Mouse (Mus musculus) kidney, embryonic 14.5 days (tissue): ENCODE data around the gene Tbx2. TPM values are rescaled to one million over a fixed set of nuclear protein-coding genes. Genes with fewer than 3 reads are reported as not detected.

Source experiments
- ATAC-seq: fragments of 200-750 bp; cut with Nextera tagmentation; 2 replicates; pipeline ENCODE4 v1.8.0; 2017; ENCODE audit warnings: moderate number of reproducible peaks, mild to moderate bottlenecking, moderate TSS enrichment, moderate library complexity; ENCODE audit not compliant: low FRiP score, low TSS enrichment
- H3K27ac ChIP-seq: fragments of 300-500 bp; sonication (generic); 2 replicates; pipeline ENCODE4 v1.5.1; 2014; ENCODE audit warnings: low read depth, mild to moderate bottlenecking, low read length, moderate library complexity, mixed read lengths
- H3K27me3 ChIP-seq: fragments of 300-500 bp; sonication (generic); 2 replicates; pipeline ENCODE4 v1.6.1; 2014; ENCODE audit warnings: mild to moderate bottlenecking, low read length; ENCODE audit not compliant: control insufficient read depth, insufficient read depth
- H3K36me3 ChIP-seq: fragments of 300-500 bp; sonication (generic); 2 replicates; pipeline ENCODE4 v1.6.1; 2014; ENCODE audit warnings: low read length, mixed read lengths; ENCODE audit not compliant: control insufficient read depth, insufficient read depth
- H3K4me1 ChIP-seq: fragments of 300-500 bp; sonication (generic); 2 replicates; pipeline ENCODE4 v1.6.1; 2014; ENCODE audit warnings: low read length, mixed read lengths; ENCODE audit not compliant: control insufficient read depth, insufficient read depth
- H3K4me2 ChIP-seq: fragments of 300-500 bp; sonication (generic); replicated peaks from 2 replicates; pipeline ENCODE4 v1.6.1; 2014; ENCODE audit warnings: low read depth, mild to moderate bottlenecking, low read length
- H3K4me3 ChIP-seq: fragments of 300-500 bp; sonication (generic); 2 replicates; pipeline ENCODE4 v1.5.1; 2014; ENCODE audit warnings: mild to moderate bottlenecking, low read length
- H3K9ac ChIP-seq: fragments of 300-500 bp; sonication (generic); 2 replicates; pipeline ENCODE4 v1.6.1; 2014; ENCODE audit warnings: low read depth, mild to moderate bottlenecking, low read length, moderate library complexity
- H3K9me3 ChIP-seq: fragments of 300-500 bp; sonication (generic); 2 replicates; pipeline ENCODE4 v1.6.1; 2016; ENCODE audit warnings: low read length; ENCODE audit not compliant: control insufficient read depth
- WGBS: fragments of 180-500 bp; shearing (Covaris S2); extraction: QIAGEN DNeasy Blood & Tissue Kit; methylation state at CpG from one replicate; pipeline ENCODE4 v1.1.7; 2014; 5-methylcytosine and 5-hydroxymethylcytosine counted together
- polyA plus RNA-seq: library from polyadenylated mRNA; unstranded; fragments of >200 nt; fragmentation: Nextera tagmentation; extraction: Ambion mirVana; gene quantifications from 2 replicates; pipeline ENCODE4 v1.2.1, GENCODE M21; 2014

Gene Tbx2
- polyA plus RNA-seq, 1 experiment from 2014 or later = 18.2 TPM

DNA sequence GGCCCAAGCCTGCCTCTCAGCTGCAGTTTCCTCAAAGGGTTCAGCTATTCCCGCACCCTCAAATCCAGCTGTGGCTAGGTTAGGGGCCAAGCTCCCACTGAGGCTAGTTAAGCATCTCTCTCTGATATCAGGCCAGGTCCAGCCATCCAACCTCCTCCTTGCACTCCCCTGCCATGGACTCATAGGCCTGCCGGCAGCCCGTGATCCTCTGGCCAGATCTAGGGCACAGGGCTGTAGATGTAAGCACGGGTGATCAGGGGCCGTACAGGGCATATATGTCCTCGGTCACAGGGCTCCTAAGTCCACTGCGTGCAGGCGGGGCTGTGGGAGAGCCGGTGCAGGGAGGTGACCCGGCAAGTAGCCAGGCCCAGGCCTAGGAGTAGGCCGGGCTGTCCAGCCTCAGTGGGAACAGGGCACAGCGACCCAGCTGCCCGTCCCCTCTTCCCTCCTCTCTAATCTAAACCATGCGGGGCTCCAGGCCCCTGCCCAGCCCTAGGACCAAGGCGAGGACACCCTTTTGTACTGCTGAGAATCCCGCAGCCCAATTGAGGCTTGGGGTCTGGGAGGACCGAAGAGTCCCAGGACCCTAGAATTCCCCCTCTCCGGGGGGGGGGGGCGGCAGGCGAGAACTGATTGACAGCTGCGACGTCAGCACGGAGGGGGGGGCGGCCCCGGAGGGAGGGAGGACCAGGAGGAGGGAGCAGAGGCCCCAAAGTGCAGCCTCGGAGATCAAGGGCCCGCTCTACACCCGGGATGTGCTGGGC lies 53.5 kb downstream of the Tbx2 start, which contains the start of gene Tbx4:
TSS of gene Tbx4 (plus strand) at position 758 of the 764 bp plus-strand sequence.
- ATAC-seq = no peak; the same call in 1 of the 2 replicates
- Histone ChIP-seq H3K9ac (no peak within 1 kb of the TSS), H3K4me1 (no peaks in the 10 kb centered on the region), H3K4me3 (no peak within 1 kb of the TSS), H3K9me3 (no peaks in the 10 kb centered on the region), H3K27ac (no peak within 1 kb of the TSS), H3K27me3 (peaks cover 69% of the 10 kb centered on the region), H3K4me2 (no peak within 1 kb of the TSS), H3K36me3 (no peaks in the 10 kb centered on the region)
- 20% methylated on average over 22 of the region's 28 CpGs for WGBS

DNA sequence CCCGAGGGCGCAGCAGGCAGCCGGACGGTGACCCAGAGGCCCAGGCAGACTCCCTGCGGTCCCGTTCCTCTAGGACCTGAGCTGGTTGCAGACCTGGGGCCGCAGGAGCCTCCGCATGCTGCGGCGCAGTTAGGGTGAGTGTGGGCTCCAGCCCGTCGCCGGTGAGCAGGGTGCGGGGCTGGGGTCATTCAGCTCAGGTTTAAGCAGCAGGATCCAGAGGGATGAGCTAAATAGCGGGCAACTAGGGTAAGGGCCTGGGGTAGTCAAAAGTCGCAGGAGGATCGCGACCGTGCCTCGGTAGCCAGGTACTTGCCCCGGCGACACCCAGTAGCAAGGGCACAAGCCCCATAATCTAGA lies 54.1 kb downstream of the Tbx2 start:
- no peak overlapping the region for H3K4me2 ChIP-seq
- WGBS = 4% methylated on average over 20 of the region's 22 CpGs
- no peaks in the 10 kb centered on the region for H3K4me1 ChIP-seq

DNA sequence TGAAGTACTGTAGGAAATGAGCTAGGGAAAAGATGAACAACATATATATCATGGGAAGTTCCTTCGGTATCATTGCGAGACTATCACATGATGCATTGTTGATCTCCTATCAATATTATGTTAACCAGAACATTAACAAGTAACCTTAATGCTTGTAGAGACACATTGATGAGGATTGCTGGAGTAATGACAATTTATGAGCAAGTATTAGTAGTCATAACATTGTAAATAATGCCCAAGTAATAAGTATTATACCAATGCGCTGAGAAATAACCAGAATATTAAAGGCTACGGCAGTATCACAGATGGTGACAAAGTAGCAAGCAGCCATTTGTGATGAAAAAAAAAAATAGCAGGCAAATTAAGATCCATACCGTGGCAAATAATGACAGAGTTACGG lies 54.9 kb downstream of the Tbx2 start:
- Histone ChIP-seq H3K4me2 (no peak overlapping the region), H3K27me3 (peaks cover 84% of the 10 kb centered on the region), H3K4me1 (no peaks in the 10 kb centered on the region), H3K4me3 (no peak overlapping the region), H3K36me3 (no peaks in the 10 kb centered on the region), H3K27ac (no peak overlapping the region), H3K9me3 (no peaks in the 10 kb centered on the region), H3K9ac (no peak overlapping the region)
- no peak for ATAC-seq
- WGBS = 23% methylated on average over 6 of the region's 6 CpGs

More for the DNA sequence above, 54.1 kb downstream of the Tbx2 start:
- no peak overlapping the region for H3K4me3 ChIP-seq
- no peaks in the 10 kb centered on the region for H3K9me3 ChIP-seq
- no peak for ATAC-seq
- no peak overlapping the region for H3K9ac ChIP-seq
- H3K27ac ChIP-seq = no peak overlapping the region
- no peaks in the 10 kb centered on the region for H3K36me3 ChIP-seq
- peaks cover 75% of the 10 kb centered on the region for H3K27me3 ChIP-seq

DNA sequence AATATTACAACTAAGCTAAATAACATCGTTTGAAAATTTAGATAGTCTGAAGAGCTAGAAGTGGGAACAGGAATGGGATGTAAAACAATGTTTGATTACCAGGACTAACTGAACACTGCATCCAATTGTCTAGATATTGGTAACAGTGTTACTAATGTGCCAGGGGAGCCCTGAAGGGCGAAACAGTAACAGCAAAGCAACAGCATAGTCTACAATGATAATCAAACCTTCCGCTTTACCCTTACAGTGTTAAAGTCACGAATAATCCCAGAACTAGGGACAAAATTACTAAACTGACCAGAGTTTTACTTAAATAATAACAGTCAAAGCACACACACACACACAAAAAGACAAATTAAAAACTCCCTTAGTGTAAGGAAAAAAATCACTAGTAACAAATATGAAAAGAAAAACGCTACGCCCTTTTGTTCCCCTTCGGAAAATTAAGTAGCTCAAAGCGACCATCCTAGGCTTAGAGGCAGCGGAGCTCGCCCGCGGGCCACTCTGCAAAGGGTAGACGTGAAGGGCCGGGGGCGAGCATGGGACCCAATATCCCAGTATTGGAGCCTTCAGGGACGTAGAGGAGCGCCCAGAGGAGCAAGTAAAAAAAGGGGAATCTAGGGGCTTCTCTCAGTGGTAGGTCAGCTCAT lies 55.6 kb downstream of the Tbx2 start:
- ATAC-seq = no peak
- no peaks in the 10 kb centered on the region for H3K4me1 ChIP-seq
- H3K4me2 ChIP-seq = no peak overlapping the region
- H3K36me3 ChIP-seq = no peaks in the 10 kb centered on the region
- H3K4me3 ChIP-seq = no peak overlapping the region; the same call in 1 of the 2 replicates
- H3K9ac ChIP-seq = no peak overlapping the region
- H3K9me3 ChIP-seq = no peaks in the 10 kb centered on the region
- no peak overlapping the region for H3K27ac ChIP-seq
- 3% methylated on average over 17 of the region's 17 CpGs for WGBS
- peaks cover 87% of the 10 kb centered on the region for H3K27me3 ChIP-seq

DNA sequence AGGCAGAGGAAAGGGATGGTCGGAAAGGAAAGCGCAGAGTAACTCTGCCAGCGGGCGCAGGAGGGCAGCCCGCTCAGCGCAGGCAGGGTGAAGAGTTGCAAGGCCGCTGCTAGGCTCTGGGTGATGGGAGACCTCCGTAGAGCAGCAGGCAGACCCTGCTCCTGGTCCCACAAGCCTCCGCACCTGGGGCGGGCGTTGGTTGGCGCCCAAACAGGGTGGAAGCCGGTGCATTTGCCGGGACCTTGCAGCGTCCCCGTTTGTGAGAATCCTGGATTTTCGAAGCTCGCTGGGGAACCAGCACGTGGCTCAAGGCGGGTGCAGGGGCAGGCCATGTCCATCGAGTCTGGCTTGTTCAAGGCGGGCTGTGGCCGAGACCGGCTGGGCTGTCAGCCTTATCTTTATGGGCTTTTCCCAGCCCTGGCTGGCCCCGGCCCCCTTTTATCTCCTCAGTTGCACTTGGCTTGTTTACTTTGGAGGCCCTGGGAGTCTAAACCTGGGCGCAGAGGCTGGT lies 56.2 kb downstream of the Tbx2 start:
- peaks cover 93% of the 10 kb centered on the region for H3K27me3 ChIP-seq
- no peaks in the 10 kb centered on the region for H3K4me1 ChIP-seq
- no peak overlapping the region for H3K27ac ChIP-seq
- H3K4me2 ChIP-seq = 0 out of 2 replicates have a peak overlapping the region, but pooled peaks have one; percentile 1
- no peak overlapping the region for H3K9ac ChIP-seq
- H3K4me3 ChIP-seq = no peak overlapping the region; the same call in 1 of the 2 replicates
- WGBS = 2% methylated on average over 26 of the region's 26 CpGs
- ATAC-seq = peak; percentile 58; the same call in 1 of the 2 replicates
- H3K36me3 ChIP-seq = no peaks in the 10 kb centered on the region
- H3K9me3 ChIP-seq = no peaks in the 10 kb centered on the region

DNA sequence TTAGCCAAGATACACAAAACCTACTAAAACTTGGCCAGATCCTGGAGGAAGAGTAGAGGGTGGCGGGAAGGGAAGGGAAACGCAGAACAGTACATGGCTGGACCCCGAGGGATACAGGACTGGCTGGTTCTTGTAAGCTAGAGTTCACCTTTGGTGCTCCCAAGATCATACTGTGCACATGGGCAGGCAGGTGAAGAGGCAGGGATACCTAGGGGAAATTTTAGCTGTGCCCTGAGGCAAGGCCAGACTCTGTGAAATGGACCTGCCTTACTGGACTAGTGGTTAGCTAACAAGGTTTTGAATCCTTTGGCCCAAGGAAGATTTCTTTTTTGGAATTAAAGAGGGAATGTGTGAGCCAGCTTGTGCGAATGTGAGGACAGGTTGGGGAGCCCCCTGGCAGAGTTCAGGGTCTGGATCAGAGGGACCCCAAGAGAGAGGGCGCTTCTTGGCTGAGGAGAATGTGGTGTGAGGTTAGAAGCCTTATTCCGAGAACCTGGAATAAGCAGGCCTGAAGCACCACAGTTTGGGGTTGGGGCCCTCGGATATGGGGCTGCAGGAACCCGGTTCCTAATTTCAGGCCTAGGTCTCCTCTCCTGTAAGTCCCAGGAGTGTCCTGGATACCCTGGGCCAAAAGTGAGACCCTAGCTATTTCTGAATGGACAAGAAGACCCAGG lies 56.8 kb downstream of the Tbx2 start:
- Histone ChIP-seq H3K36me3 (no peaks in the 10 kb centered on the region), H3K4me3 (no peak overlapping the region), H3K4me1 (no peaks in the 10 kb centered on the region), H3K9ac (no peak overlapping the region), H3K4me2 (no peak overlapping the region), H3K9me3 (no peaks in the 10 kb centered on the region), H3K27ac (no peak overlapping the region), H3K27me3 (peaks cover 98% of the 10 kb centered on the region)
- 26% methylated on average over 8 of the region's 8 CpGs for WGBS
- ATAC-seq = 0 out of 2 replicates have a peak, but pooled peaks have one; percentile 11

DNA sequence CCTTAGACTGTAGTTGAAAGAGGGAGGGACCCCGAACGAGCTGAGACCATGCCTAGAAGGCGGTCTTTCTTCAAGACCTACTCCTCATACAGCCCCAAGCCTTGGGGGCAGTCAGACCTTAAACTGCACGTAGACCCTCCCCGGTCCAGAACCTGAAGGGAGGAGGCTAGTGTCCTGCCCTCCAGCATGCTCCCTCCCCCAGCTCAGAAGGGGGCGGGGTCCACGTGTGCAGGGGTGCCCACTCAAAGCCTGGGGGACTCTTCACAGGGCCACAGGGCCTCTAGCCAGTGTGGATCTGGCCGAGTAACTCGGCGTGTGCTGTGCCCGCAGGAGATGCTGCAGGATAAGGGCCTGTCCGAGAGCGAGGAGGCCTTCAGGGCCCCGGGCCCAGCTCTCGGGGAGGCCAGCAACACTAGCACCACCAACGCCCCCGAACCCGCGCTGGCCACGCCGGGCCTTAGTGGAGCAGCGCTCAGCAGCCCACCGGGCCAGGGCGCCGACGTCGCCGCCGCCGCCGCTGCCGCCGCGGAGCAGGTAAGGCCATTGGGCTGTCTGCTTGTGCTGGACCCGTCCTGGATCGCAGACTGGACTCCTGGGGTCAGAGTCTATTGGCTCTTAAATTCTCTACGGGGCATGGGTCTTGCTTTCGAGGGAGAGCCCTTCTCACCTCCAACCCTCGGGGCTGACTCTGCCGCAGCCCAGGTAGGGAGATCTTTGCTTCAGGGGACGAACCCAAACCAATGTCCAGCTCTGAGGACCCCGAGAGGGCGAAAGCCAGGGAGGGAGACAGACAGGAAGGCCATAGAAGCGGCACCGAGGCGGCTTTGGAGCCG lies 57.6 kb downstream of the Tbx2 start:
- peaks cover 98% of the 10 kb centered on the region for H3K27me3 ChIP-seq
- H3K27ac ChIP-seq = no peak overlapping the region
- H3K4me3 ChIP-seq = peak overlapping the region; percentile 8; the same call in 1 of the 2 replicates
- ATAC-seq = no peak
- no peak overlapping the region for H3K4me2 ChIP-seq
- no peaks in the 10 kb centered on the region for H3K9me3 ChIP-seq
- H3K36me3 ChIP-seq = no peaks in the 10 kb centered on the region
- WGBS = 5% methylated on average over 47 of the region's 47 CpGs
- peaks cover 4% of the 10 kb centered on the region for H3K4me1 ChIP-seq
- no peak overlapping the region for H3K9ac ChIP-seq

DNA sequence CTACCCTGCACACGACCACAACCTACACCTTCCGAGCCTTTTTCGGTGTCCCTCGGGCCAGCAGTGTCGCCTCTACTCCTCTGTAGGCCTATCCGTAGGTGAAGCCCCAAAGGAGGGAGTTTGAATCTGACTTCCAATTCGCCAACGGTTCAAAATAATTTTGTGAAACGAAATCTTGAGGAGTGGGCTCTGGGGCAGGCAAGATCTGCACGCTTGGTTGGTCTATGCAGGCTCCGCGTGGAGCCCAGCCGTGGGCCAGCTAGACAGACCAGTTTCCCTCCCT lies 58.2 kb downstream of the Tbx2 start:
- Histone ChIP-seq H3K27me3 (peaks cover 98% of the 10 kb centered on the region), H3K27ac (no peak overlapping the region), H3K9me3 (no peaks in the 10 kb centered on the region), H3K9ac (no peak overlapping the region), H3K36me3 (no peaks in the 10 kb centered on the region), H3K4me3 (0 out of 2 replicates have a peak overlapping the region, but pooled peaks have one; percentile 8), H3K4me1 (peaks cover 7% of the 10 kb centered on the region), H3K4me2 (no peak overlapping the region)
- WGBS = 2% methylated on average over 13 of the region's 13 CpGs
- ATAC-seq = no peak
